Mouse (Mus musculus): ENCODE data around the gene Hipk2. TPM values are rescaled to one million over a fixed set of nuclear protein-coding genes. Genes with fewer than 3 reads are reported as not detected.

The Hipk2 gene
- polyA plus RNA-seq, 1 experiment = 14.9 TPM

DNA sequence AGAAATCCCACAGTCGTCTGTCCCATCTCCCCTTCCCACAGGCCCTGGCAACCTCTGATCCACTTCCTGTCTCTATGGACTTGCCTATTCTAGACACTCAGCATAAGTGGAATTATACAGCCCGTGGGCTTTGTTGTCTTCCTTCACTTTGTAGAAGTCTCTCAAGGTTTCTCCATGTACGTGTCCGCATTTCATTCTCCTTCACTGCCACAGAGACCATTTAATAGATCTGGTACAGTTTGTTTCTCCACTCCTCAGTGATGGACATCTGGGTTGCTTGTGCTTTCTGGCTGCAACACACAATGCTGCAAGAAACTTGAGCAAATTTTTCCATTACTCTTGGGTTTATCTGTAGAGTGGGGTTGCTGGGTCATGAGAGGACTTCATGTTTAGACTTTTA, 36.1 kb downstream of the Hipk2 start:
- 84% methylated on average over 4 of the region's 4 CpGs for WGBS
- TF ChIP-seq POLR2A (IDR thresholded peaks at IDR 0.05; ENCODE audit: low read depth, low read length) = no peak
- TF ChIP-seq CTCF (IDR thresholded peaks at IDR 0.05; ENCODE audit: extremely low read depth, insufficient read depth, insufficient read length, insufficient replicate concordance) = no peak
- no peaks in the 10 kb centered on the region for H3K27me3 ChIP-seq (ENCODE audit: control insufficient read depth, insufficient read depth, low read length)
- H3K27ac ChIP-seq (ENCODE audit: insufficient read depth, low read length) = no peak overlapping the region
- H3K4me3 ChIP-seq (ENCODE audit: extremely low read depth, insufficient read depth, insufficient read length) = no peak overlapping the region
- no peaks in the 10 kb centered on the region; the same call in 1 of the 2 replicates for H3K4me1 ChIP-seq (ENCODE audit: control insufficient read depth, insufficient read depth, insufficient read length)
- no peak for DNase-seq (ENCODE audit: low read depth in 1 of 2, low spot score in 2 of 2)
- no peaks in the 10 kb centered on the region for H3K36me3 ChIP-seq (ENCODE audit: control insufficient read depth, insufficient read depth, low read length)

DNA sequence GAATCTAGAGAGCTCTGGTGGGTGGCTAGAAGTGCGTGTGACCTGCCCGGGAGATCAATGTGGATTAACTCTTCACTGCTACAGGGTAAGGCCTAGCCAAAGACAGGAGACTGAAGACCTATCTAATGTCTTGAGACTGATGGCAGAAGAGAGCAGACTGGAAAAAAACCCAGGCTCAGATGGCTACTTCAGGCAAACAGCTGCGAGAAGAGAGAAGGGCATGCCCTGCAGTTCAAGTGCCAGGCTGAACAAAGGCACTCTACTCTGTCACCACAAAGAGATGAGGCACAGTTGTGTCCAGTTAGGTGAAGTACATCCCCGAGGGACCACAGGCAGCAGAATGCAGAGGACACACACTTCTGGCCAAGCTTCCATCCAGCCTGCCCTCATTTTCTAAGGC, 37.9 kb downstream of the Hipk2 start:
- Histone ChIP-seq H3K4me1 (ENCODE audit: control insufficient read depth, insufficient read depth, insufficient read length) (no peaks in the 10 kb centered on the region; the same call in 1 of the 2 replicates), H3K27me3 (ENCODE audit: control insufficient read depth, insufficient read depth, low read length) (no peaks in the 10 kb centered on the region), H3K4me3 (ENCODE audit: extremely low read depth, insufficient read depth, insufficient read length) (no peak overlapping the region), H3K36me3 (ENCODE audit: control insufficient read depth, insufficient read depth, low read length) (no peaks in the 10 kb centered on the region), H3K27ac (ENCODE audit: insufficient read depth, low read length) (no peak overlapping the region)
- TF ChIP-seq CTCF (IDR thresholded peaks at IDR 0.05; ENCODE audit: extremely low read depth, insufficient read depth, insufficient read length, insufficient replicate concordance) = no peak
- no peak for TF ChIP-seq POLR2A (IDR thresholded peaks at IDR 0.05; ENCODE audit: low read depth, low read length)
- DNase-seq (ENCODE audit: low read depth in 1 of 2, low spot score in 2 of 2) = no peak
- 87% methylated on average over 4 of the region's 4 CpGs for WGBS

DNA sequence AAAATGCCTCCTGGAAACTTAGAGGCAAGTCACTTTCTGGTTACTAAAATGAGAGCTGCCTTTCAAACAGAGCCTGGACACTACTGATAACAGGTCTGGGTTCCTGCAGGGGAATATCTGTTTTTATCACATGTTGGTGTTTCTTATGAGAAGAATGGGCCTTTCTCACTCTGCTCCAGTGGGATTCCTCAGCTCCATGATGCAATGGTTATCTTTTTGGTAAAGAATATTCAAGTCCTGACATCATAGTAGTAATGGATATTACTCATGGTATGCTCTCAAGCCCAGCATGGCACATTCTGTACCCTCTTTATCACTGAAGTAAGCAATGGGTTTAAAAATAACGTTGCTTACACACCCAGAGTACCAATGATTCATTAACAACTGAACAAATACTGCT, 40.7 kb downstream of the Hipk2 start:
- 67% methylated on average over 1 of the region's 1 CpGs for WGBS
- Histone ChIP-seq H3K27ac (ENCODE audit: insufficient read depth, low read length) (no peak overlapping the region), H3K4me3 (ENCODE audit: extremely low read depth, insufficient read depth, insufficient read length) (no peak overlapping the region), H3K27me3 (ENCODE audit: control insufficient read depth, insufficient read depth, low read length) (no peaks in the 10 kb centered on the region), H3K4me1 (ENCODE audit: control insufficient read depth, insufficient read depth, insufficient read length) (no peaks in the 10 kb centered on the region), H3K36me3 (ENCODE audit: control insufficient read depth, insufficient read depth, low read length) (no peaks in the 10 kb centered on the region)
- TF ChIP-seq POLR2A (IDR thresholded peaks at IDR 0.05; ENCODE audit: low read depth, low read length) = no peak
- TF ChIP-seq CTCF (IDR thresholded peaks at IDR 0.05; ENCODE audit: extremely low read depth, insufficient read depth, insufficient read length, insufficient replicate concordance) = no peak
- DNase-seq (ENCODE audit: low read depth in 1 of 2, low spot score in 2 of 2) = no peak

GRCm38 (mm10) chr6:38834727-38835126, 41.2 kb downstream of the Hipk2 start:
- Histone ChIP-seq H3K4me3 (ENCODE audit: extremely low read depth, insufficient read depth, insufficient read length) (no peak overlapping the region), H3K27ac (ENCODE audit: insufficient read depth, low read length) (no peak overlapping the region), H3K27me3 (ENCODE audit: control insufficient read depth, insufficient read depth, low read length) (no peaks in the 10 kb centered on the region), H3K36me3 (ENCODE audit: control insufficient read depth, insufficient read depth, low read length) (no peaks in the 10 kb centered on the region), H3K4me1 (ENCODE audit: control insufficient read depth, insufficient read depth, insufficient read length) (no peaks in the 10 kb centered on the region)
- TF ChIP-seq CTCF (IDR thresholded peaks at IDR 0.05; ENCODE audit: extremely low read depth, insufficient read depth, insufficient read length, insufficient replicate concordance) = no peak
- TF ChIP-seq POLR2A (IDR thresholded peaks at IDR 0.05; ENCODE audit: low read depth, low read length) = no peak
- 65% methylated on average over 2 of the region's 2 CpGs for WGBS
- DNase-seq (ENCODE audit: low read depth in 1 of 2, low spot score in 2 of 2) = no peak

GRCm38 (mm10) chr6:38833721-38834120, 42.2 kb downstream of the Hipk2 start:
- Histone ChIP-seq H3K27me3 (ENCODE audit: control insufficient read depth, insufficient read depth, low read length) (no peaks in the 10 kb centered on the region), H3K4me1 (ENCODE audit: control insufficient read depth, insufficient read depth, insufficient read length) (no peaks in the 10 kb centered on the region), H3K4me3 (ENCODE audit: extremely low read depth, insufficient read depth, insufficient read length) (no peak overlapping the region), H3K36me3 (ENCODE audit: control insufficient read depth, insufficient read depth, low read length) (no peaks in the 10 kb centered on the region), H3K27ac (ENCODE audit: insufficient read depth, low read length) (no peak overlapping the region)
- WGBS = 96% methylated on average over 3 of the region's 3 CpGs
- TF ChIP-seq CTCF (IDR thresholded peaks at IDR 0.05; ENCODE audit: extremely low read depth, insufficient read depth, insufficient read length, insufficient replicate concordance) = no peak
- TF ChIP-seq POLR2A (IDR thresholded peaks at IDR 0.05; ENCODE audit: low read depth, low read length) = no peak
- no peak for DNase-seq (ENCODE audit: low read depth in 1 of 2, low spot score in 2 of 2)

DNA sequence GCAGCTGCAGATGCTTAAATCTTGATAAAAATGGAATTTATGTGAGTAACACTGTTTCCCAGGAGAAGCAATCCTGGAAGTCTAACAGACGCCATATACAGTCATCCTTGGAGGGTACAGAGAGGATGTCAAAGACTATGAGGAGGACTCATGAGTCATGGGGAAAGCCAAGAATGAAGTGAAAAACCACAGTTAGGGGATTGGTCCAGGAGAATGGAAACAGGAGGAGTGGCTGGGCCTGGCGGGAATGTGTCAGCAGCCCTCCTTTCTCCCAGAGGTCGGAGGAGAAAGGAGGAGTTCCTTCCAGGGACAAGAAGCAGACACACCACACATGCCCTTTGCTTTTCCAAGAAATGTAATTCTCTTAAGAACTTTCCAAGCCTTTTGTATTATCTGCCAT, 46.5 kb downstream of the Hipk2 start:
- WGBS = 85% methylated on average over 3 of the region's 3 CpGs

DNA sequence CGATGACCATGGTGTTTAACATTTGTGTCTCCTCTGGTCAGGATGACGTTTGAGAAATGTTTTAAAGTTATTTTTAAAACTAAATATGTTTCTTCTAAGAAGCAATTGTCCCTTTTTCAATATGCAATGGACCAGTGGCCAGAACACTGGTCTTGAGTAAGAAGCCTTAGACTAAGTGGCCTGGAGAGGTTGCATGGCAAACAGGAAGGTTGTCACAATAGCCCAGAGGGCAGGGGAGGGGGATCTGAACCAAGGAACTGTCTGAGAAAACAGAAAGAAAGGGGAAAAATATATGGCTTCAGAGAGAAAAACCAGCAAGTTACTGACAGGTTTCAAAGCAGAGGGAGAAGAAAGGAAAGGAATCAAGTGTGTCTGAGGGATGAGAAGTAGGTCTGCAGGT, 47.8 kb downstream of the Hipk2 start:
- H3K4me3 ChIP-seq (ENCODE audit: extremely low read depth, insufficient read depth, insufficient read length) = no peak overlapping the region
- 68% methylated on average over 2 of the region's 2 CpGs for WGBS
- no peak overlapping the region for H3K27ac ChIP-seq (ENCODE audit: insufficient read depth, low read length)
- no peaks in the 10 kb centered on the region for H3K4me1 ChIP-seq (ENCODE audit: control insufficient read depth, insufficient read depth, insufficient read length)
- no peak for TF ChIP-seq CTCF (IDR thresholded peaks at IDR 0.05; ENCODE audit: extremely low read depth, insufficient read depth, insufficient read length, insufficient replicate concordance)
- TF ChIP-seq POLR2A (IDR thresholded peaks at IDR 0.05; ENCODE audit: low read depth, low read length) = no peak
- DNase-seq (ENCODE audit: low read depth in 1 of 2, low spot score in 2 of 2) = no peak
- no peaks in the 10 kb centered on the region for H3K27me3 ChIP-seq (ENCODE audit: control insufficient read depth, insufficient read depth, low read length)
- no peaks in the 10 kb centered on the region for H3K36me3 ChIP-seq (ENCODE audit: control insufficient read depth, insufficient read depth, low read length)

More for the DNA sequence above, 46.5 kb downstream of the Hipk2 start:
- Histone ChIP-seq H3K27ac (ENCODE audit: insufficient read depth, low read length) (no peak overlapping the region), H3K4me1 (ENCODE audit: control insufficient read depth, insufficient read depth, insufficient read length) (no peaks in the 10 kb centered on the region), H3K4me3 (ENCODE audit: extremely low read depth, insufficient read depth, insufficient read length) (no peak overlapping the region), H3K36me3 (ENCODE audit: control insufficient read depth, insufficient read depth, low read length) (no peaks in the 10 kb centered on the region), H3K27me3 (ENCODE audit: control insufficient read depth, insufficient read depth, low read length) (no peaks in the 10 kb centered on the region)
- no peak for DNase-seq (ENCODE audit: low read depth in 1 of 2, low spot score in 2 of 2)
- TF ChIP-seq CTCF (IDR thresholded peaks at IDR 0.05; ENCODE audit: extremely low read depth, insufficient read depth, insufficient read length, insufficient replicate concordance) (no peak), POLR2A (IDR thresholded peaks at IDR 0.05; ENCODE audit: low read depth, low read length) (no peak)
